Mouse (Mus musculus): ENCODE measurements at regions not wholly inside any gene's neighbourhood (a gene's known extent, or its start where the extent isn't known, plus 50 kb on each side); places are given as distances from the start of the nearest gene placed in this dataset.

- Histone ChIP-seq H3K4me2 (no peak overlapping the region), H3K9me3 (no peaks in the 10 kb centered on the region), H3K4me1 (replicated peaks) (peaks cover 22% of the 10 kb centered on the region), H3K9ac (no peak overlapping the region), H3K36me3 (no peaks in the 10 kb centered on the region), H3K27me3 (no peaks in the 10 kb centered on the region), H3K4me3 (no peak overlapping the region), H3K27ac (replicated peaks) (no peak overlapping the region)
- 56% methylated on average over 8 of the region's 8 CpGs for WGBS
- no peak for ATAC-seq (ENCODE audit: low read depth)
Measured at GRCm38 (mm10) chr13:71064590-71065307, 223.1 kb upstream of the Adamts16 start.

DNA sequence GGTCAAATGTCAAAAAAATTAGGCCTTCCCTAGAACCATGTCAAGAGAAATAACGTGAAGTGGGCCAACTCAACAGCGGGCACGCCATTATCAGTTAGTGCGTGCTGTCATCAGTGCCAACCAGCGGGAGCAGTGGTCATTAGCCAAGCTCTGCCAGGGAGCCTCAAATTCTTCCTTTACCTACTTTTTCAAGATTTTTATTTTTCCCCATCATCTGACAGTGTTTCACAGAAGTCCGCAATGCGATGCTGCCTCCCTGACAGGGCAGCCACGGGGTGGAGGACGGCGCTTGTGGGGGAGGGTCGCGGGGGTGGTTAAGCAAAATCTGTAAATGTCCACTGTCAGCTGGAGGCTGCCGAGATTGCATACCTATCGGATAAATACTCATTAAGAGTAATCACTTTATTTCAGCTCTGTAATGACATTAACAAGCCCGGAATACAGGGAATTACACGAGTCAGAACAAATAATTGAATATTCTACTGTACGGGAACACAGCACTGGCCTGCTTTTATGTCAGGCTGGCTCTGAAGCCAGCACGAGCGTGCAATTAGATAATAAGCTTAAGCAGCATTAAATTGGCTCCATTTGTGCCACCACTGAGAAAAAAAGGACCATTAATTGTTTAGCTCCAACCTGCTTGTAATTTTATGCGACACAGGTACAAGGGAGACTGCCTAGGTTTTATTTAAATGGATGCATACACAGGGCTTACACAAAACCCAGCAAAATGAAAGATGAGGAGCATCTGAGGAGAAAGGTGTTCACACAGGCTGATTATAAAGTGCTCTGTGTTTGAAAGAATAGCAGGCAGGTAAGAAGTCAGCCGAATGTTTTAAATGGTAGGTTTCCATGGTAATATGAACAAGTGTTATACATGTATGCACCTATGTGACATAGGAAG lies 212.0 kb upstream of the Adamts16 start:
- no peak overlapping the region for H3K9ac ChIP-seq
- peaks cover 11% of the 10 kb centered on the region; the same call in 1 of the 2 replicates for H3K4me1 ChIP-seq (replicated peaks)
- no peak overlapping the region for H3K4me3 ChIP-seq
- H3K9me3 ChIP-seq = no peaks in the 10 kb centered on the region
- 0 out of 2 replicates have a peak overlapping the region, but pooled peaks have one; percentile 18 for H3K27ac ChIP-seq (replicated peaks)
- H3K36me3 ChIP-seq = no peaks in the 10 kb centered on the region
- no peak overlapping the region for H3K4me2 ChIP-seq
- 71% methylated on average over 21 of the region's 21 CpGs for WGBS
- no peaks in the 10 kb centered on the region for H3K27me3 ChIP-seq
- no peak; the same call in 1 of the 2 replicates for ATAC-seq (ENCODE audit: low read depth)

DNA sequence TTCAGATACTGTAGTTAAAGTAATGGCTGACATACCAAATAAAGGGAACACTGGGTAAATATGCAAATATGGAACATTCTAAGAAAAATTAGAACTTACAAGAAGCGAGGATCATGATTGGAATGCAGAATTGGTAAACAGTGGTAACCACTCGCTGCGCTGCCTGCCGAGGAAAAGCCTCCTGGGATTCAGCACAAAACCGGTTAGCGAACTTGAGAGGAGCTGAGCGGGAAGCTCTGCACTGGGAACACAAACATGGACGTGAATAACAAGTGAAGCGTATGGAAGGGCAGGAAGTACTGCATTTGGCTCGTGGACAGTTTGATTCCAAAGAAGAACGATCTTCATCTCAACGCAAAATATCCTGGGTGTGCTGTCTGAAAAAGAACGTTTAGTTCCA lies 209.0 kb upstream of the Adamts16 start:
- no peak overlapping the region for H3K9ac ChIP-seq

GRCm38 (mm10) chr13:71036000-71036399 lies 194.4 kb upstream of the Adamts16 start:
- ATAC-seq (ENCODE audit: low read depth) = no peak
- no peak overlapping the region for H3K4me2 ChIP-seq
- no peak overlapping the region for H3K27ac ChIP-seq (replicated peaks)
- peaks cover 6% of the 10 kb centered on the region; the same call in 1 of the 2 replicates for H3K4me1 ChIP-seq (replicated peaks)
- H3K9me3 ChIP-seq = no peaks in the 10 kb centered on the region
- H3K4me3 ChIP-seq = no peak overlapping the region
- H3K27me3 ChIP-seq = no peaks in the 10 kb centered on the region
- no peaks in the 10 kb centered on the region for H3K36me3 ChIP-seq
- WGBS = 80% methylated on average over 8 of the region's 8 CpGs
- H3K9ac ChIP-seq = no peak overlapping the region

More for the DNA sequence above, 209.0 kb upstream of the Adamts16 start:
- H3K4me3 ChIP-seq = no peak overlapping the region
- H3K4me1 ChIP-seq (replicated peaks) = peaks cover 11% of the 10 kb centered on the region; the same call in 1 of the 2 replicates
- H3K36me3 ChIP-seq = no peaks in the 10 kb centered on the region
- 42% methylated on average over 13 of the region's 13 CpGs for WGBS
- no peak for ATAC-seq (ENCODE audit: low read depth)
- no peaks in the 10 kb centered on the region for H3K27me3 ChIP-seq
- H3K27ac ChIP-seq (replicated peaks) = no peak overlapping the region
- H3K9me3 ChIP-seq = no peaks in the 10 kb centered on the region
- H3K4me2 ChIP-seq = peak overlapping the region; percentile 18; the same call in 1 of the 2 replicates

DNA sequence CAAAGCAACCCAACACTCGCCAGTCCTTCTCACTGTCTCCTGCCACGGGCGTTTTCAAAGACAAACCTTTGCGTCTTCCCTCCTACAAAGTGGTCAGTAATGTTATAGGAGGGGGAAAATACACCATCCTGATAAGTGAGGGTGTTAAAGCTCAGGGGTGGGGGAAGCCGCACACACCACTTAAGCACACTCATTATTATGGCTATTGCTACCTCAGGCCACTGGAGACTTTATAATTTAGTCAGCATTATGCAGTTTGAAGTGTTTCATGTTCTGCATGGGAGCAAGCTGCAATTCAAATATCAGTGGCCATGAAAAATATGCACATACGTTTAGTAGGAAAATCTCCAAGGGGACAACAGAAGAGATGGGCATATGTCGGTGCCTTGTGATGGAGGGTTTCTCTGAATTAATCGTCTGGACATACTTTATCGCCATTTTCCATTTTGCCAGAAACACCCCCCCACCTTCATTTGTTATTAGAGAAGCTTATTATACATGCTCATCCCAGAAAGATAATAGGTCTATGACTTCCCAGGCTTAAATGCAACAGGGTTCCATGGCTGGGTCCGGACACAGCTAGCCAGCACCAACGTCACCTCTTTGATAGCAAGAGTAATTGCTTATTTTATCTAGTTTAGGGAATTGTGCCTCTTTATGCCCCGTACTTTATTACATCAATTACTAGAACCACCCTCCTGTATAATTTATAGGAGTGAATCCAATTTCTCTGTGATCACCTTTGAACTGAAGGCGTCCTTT lies 193.5 kb upstream of the Adamts16 start:
- H3K4me1 ChIP-seq (replicated peaks) = peaks cover 6% of the 10 kb centered on the region; the same call in 1 of the 2 replicates
- no peak; the same call in 1 of the 2 replicates for ATAC-seq (ENCODE audit: low read depth)
- no peaks in the 10 kb centered on the region for H3K27me3 ChIP-seq
- H3K9me3 ChIP-seq = no peaks in the 10 kb centered on the region
- H3K27ac ChIP-seq (replicated peaks) = no peak overlapping the region
- no peak overlapping the region for H3K4me2 ChIP-seq
- no peak overlapping the region for H3K9ac ChIP-seq
- no peak overlapping the region for H3K4me3 ChIP-seq
- 54% methylated on average over 13 of the region's 13 CpGs for WGBS
- H3K36me3 ChIP-seq = no peaks in the 10 kb centered on the region

DNA sequence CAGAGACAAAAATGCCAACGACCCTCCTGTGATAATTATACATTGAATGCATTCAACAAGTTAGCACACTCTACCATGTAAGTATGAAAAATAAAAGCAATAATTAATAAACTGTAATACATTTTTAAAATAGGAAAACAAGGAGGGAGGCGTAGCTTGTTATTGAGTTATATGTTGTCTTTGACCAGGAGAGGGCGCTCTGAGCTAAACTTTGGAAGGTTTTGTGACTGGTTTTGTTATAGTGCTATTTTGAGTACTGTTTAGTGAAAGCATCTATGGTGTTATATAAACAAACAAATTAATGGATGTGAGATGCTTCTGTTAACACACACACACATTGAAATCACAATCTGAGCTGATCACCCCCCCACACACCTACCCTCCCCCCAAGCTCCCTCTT lies 166.6 kb upstream of the Adamts16 start:
- no peaks in the 10 kb centered on the region for H3K9me3 ChIP-seq
- ATAC-seq (ENCODE audit: low read depth) = no peak
- 19% methylated on average over 3 of the region's 3 CpGs for WGBS
- H3K9ac ChIP-seq = no peak overlapping the region
- no peaks in the 10 kb centered on the region for H3K4me1 ChIP-seq (replicated peaks)
- no peaks in the 10 kb centered on the region for H3K36me3 ChIP-seq
- peaks cover 29% of the 10 kb centered on the region for H3K27me3 ChIP-seq
- no peak overlapping the region for H3K4me2 ChIP-seq
- no peak overlapping the region for H3K27ac ChIP-seq (replicated peaks)
- H3K4me3 ChIP-seq = no peak overlapping the region

DNA sequence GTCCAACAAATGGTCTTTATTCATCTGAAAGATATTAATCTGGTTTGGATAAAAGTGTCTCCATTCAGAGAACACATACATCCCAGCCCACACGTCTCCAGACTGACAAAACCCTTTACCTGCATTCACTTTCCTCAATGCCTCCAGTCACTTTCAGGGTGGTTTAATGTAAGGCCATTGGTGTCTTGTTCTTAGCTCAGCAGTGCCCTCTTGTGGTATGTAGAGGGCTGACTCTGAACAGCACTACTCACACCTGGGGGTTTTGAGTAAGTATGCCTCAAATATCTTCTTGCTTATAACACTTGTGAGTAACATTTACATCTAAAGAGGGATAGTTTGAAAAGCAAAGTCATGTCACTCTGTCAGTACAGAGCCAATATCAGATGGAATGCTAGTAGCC lies 164.5 kb upstream of the Adamts16 start:
- WGBS = 16% methylated on average over 1 of the region's 1 CpGs
- Histone ChIP-seq H3K4me1 (replicated peaks) (no peaks in the 10 kb centered on the region), H3K4me3 (no peak overlapping the region), H3K27me3 (peaks cover 33% of the 10 kb centered on the region), H3K9me3 (no peaks in the 10 kb centered on the region), H3K27ac (replicated peaks) (no peak overlapping the region), H3K36me3 (no peaks in the 10 kb centered on the region), H3K4me2 (no peak overlapping the region), H3K9ac (no peak overlapping the region)
- ATAC-seq (ENCODE audit: low read depth) = no peak

DNA sequence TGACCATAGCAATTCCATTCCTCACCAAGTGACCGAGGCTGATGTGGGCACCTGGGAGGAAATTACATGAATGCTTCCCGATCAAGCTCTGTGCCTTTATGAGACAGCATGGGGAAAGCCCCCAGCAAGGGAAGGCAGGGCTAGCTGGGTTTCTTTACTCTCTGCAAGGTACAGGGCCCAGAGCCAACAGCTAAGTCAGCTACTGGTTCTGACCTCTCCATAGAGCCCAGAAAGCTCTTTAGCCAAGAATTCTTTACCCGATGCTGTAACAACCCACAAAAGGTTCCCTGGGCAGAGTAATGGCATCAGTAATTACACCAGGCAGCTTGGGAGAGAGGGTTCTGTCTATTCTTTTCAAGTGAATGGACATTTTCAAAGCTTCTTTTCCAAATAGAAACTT lies 161.9 kb upstream of the Adamts16 start:
- H3K36me3 ChIP-seq = no peaks in the 10 kb centered on the region
- 43% methylated on average over 3 of the region's 3 CpGs for WGBS
- H3K4me1 ChIP-seq (replicated peaks) = no peaks in the 10 kb centered on the region
- no peaks in the 10 kb centered on the region for H3K9me3 ChIP-seq
- 0 out of 2 replicates have a peak, but pooled peaks have one; percentile 8 for ATAC-seq (ENCODE audit: low read depth)
- H3K9ac ChIP-seq = no peak overlapping the region
- peaks cover 44% of the 10 kb centered on the region for H3K27me3 ChIP-seq
- no peak overlapping the region for H3K4me2 ChIP-seq
- H3K4me3 ChIP-seq = no peak overlapping the region
- H3K27ac ChIP-seq (replicated peaks) = no peak overlapping the region

DNA sequence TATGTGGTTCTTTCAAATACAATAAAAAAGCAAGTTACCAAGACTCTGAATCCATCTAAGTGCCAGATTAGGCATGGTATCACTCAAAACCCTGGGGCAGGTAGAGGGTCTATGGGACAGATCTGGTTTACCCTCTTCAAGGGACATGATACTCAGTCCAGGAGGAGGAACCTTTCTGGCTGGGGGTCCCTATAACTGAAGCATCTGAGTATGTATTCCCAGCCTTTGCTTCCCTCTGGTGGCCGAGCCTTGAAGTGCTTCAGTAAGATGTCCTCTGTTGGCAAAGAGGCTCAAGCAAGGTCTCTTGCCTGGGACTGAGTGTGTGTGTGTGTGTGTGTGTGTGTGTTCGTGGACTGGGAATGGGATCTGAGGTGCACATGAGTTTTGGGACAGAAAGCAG lies 159.7 kb upstream of the Adamts16 start:
- Histone ChIP-seq H3K9ac (no peak overlapping the region), H3K4me3 (no peak overlapping the region), H3K4me1 (replicated peaks) (no peaks in the 10 kb centered on the region), H3K27ac (replicated peaks) (no peak overlapping the region), H3K36me3 (no peaks in the 10 kb centered on the region), H3K4me2 (no peak overlapping the region), H3K27me3 (peaks cover 31% of the 10 kb centered on the region), H3K9me3 (no peaks in the 10 kb centered on the region)
- peak; percentile 69 for ATAC-seq (ENCODE audit: low read depth)
- 17% methylated on average over 2 of the region's 2 CpGs for WGBS

DNA sequence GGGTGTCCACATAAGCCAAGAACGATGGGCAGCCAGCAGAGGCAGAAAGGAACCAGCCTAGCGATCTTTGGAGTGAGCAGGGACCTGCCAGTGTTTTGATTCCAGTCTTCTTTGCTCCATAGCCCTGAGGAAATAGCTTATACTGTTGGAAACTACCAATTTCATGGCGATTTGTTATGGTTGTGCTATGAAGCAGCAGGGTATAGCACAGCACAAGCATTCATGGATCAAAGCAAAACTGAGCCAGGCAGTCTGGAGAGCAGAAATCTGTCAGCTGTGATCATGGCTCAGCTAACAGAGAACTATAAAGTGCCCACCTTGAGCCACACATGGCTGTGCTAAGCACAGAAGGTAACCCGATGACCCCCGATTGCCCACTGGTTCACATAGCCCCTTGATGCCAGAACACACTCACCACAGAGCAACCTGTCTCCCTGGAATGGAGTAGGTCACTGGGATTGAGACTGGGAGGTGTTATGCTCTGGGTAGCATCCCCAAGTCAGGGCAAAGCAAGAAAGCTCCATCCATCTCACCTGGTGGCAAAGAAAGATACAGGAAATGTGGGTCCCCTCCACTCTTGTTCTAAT lies 158.9 kb upstream of the Adamts16 start:
- 53% methylated on average over 5 of the region's 5 CpGs for WGBS
- no peaks in the 10 kb centered on the region for H3K36me3 ChIP-seq
- H3K9me3 ChIP-seq = no peaks in the 10 kb centered on the region
- ATAC-seq (ENCODE audit: low read depth) = no peak
- no peak overlapping the region for H3K4me3 ChIP-seq
- no peak overlapping the region for H3K9ac ChIP-seq
- H3K27ac ChIP-seq (replicated peaks) = no peak overlapping the region
- H3K4me1 ChIP-seq (replicated peaks) = no peaks in the 10 kb centered on the region
- H3K27me3 ChIP-seq = peaks cover 28% of the 10 kb centered on the region
- H3K4me2 ChIP-seq = no peak overlapping the region

DNA sequence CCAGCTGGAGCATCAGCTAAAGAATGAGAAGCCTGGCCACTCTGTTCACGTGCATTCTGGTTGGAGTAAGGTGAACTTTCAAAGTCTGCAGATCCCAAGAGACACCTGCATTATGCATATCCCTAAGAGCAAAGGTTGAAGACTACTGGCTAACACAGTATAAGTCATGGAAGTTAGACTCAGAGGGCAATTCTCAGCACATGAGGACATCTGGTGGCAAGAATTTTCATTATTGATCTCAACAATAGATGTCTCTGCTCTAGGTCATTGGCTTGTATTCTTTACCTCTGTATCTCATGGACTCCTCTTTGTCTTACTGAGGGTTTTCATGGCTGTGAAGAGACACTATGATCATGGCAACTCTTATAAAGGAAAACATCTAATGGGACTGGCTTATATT lies 151.9 kb upstream of the Adamts16 start:
- WGBS = 73% methylated on average over 1 of the region's 1 CpGs
- Histone ChIP-seq H3K4me3 (no peak overlapping the region), H3K36me3 (no peaks in the 10 kb centered on the region), H3K9me3 (no peaks in the 10 kb centered on the region), H3K4me2 (no peak overlapping the region), H3K27me3 (no peaks in the 10 kb centered on the region; the same call in 1 of the 2 replicates), H3K4me1 (replicated peaks) (no peaks in the 10 kb centered on the region), H3K9ac (no peak overlapping the region), H3K27ac (replicated peaks) (no peak overlapping the region)
- ATAC-seq (ENCODE audit: low read depth) = no peak
